Mouse (Mus musculus) heart, adult 2 months (tissue): ENCODE measurements around the gene Socs7.

Experiments used
- CTCF ChIP-seq: fragments of 200-600 bp; IDR thresholded peaks from 2 replicates; pipeline ENCODE4 v1.8.1; 2022; ENCODE audit warnings: antibody characterized with exemption, mild to moderate bottlenecking, moderate library complexity
- POLR2A ChIP-seq: fragments of 200-500 bp; IDR thresholded peaks from 2 replicates; pipeline ENCODE4 v1.6.1; 2011; ENCODE audit warnings: mild to moderate bottlenecking, low read depth, low read length, control low read depth; ENCODE audit not compliant: insufficient read depth

GRCm38 (mm10) chr11:97338977-97339315 lies 23.4 kb upstream of the Socs7 start:
- TF ChIP-seq POLR2A (no peak), CTCF (no peak)
